Mouse (Mus musculus): ENCODE data around the gene Slc31a2. TPM values are rescaled to one million over a fixed set of nuclear protein-coding genes. Genes with fewer than 3 reads are reported as not detected.

The Slc31a2 gene
- 16.7 and 16.9 TPM in 2 replicates for polyA plus RNA-seq (2016; fragmentation: Nextera tagmentation; extraction: Ambion mirVana)

GRCm38 (mm10) chr4:62262276-62262675 lies at the start of gene Slc31a2:
Slc31a2 (plus strand) TSS chr4:62262562.
- Histone ChIP-seq H3K27me3 (replicated peaks) (no peaks in the 10 kb centered on the region), H3K4me2 (no peak within 1 kb of the TSS), H3K9me3 (replicated peaks) (no peaks in the 10 kb centered on the region), H3K27ac (ENCODE audit: poor library complexity, severe bottlenecking) (no peak within 1 kb of the TSS), H3K4me3 (no peak within 1 kb of the TSS), H3K4me1 (replicated peaks) (peaks cover 6% of the 10 kb centered on the region), H3K9ac (no peak within 1 kb of the TSS), H3K36me3 (no peaks in the 10 kb centered on the region)
- ATAC-seq (ENCODE audit: insufficient number of reproducible peaks, low FRiP score), result no peak
- WGBS, result 34% methylated on average over 2 of the region's 2 CpGs

GRCm38 (mm10) chr4:62213490-62213889 lies 48.9 kb upstream of the Slc31a2 start:
- H3K4me2 ChIP-seq, result no peak overlapping the region
- 74% methylated on average over 2 of the region's 2 CpGs for WGBS
- no peak overlapping the region for H3K27ac ChIP-seq (ENCODE audit: poor library complexity, severe bottlenecking)
- peaks cover 13% of the 10 kb centered on the region for H3K4me1 ChIP-seq (replicated peaks)
- no peak for ATAC-seq (ENCODE audit: insufficient number of reproducible peaks, low FRiP score)
- no peak overlapping the region for H3K4me3 ChIP-seq
- H3K27me3 ChIP-seq (replicated peaks), result no peaks in the 10 kb centered on the region
- no peaks in the 10 kb centered on the region for H3K9me3 ChIP-seq (replicated peaks)
- H3K9ac ChIP-seq, result no peak overlapping the region
- no peaks in the 10 kb centered on the region for H3K36me3 ChIP-seq

GRCm38 (mm10) chr4:62228391-62228790 lies 34.0 kb upstream of the Slc31a2 start:
- no peaks in the 10 kb centered on the region for H3K9me3 ChIP-seq (replicated peaks)
- H3K27ac ChIP-seq (ENCODE audit: poor library complexity, severe bottlenecking), result no peak overlapping the region
- no peaks in the 10 kb centered on the region for H3K4me1 ChIP-seq (replicated peaks)
- H3K9ac ChIP-seq, result no peak overlapping the region
- H3K27me3 ChIP-seq (replicated peaks), result no peaks in the 10 kb centered on the region
- H3K36me3 ChIP-seq, result no peaks in the 10 kb centered on the region
- H3K4me2 ChIP-seq, result no peak overlapping the region
- H3K4me3 ChIP-seq, result no peak overlapping the region
- 40% methylated on average over 10 of the region's 10 CpGs for WGBS
- no peak for ATAC-seq (ENCODE audit: insufficient number of reproducible peaks, low FRiP score)

GRCm38 (mm10) chr4:62229448-62229847 lies 32.9 kb upstream of the Slc31a2 start:
- ATAC-seq (ENCODE audit: insufficient number of reproducible peaks, low FRiP score), result no peak
- Histone ChIP-seq H3K9ac (no peak overlapping the region), H3K9me3 (replicated peaks) (no peaks in the 10 kb centered on the region), H3K4me1 (replicated peaks) (no peaks in the 10 kb centered on the region), H3K4me2 (no peak overlapping the region), H3K27ac (ENCODE audit: poor library complexity, severe bottlenecking) (no peak overlapping the region), H3K27me3 (replicated peaks) (no peaks in the 10 kb centered on the region), H3K4me3 (no peak overlapping the region), H3K36me3 (no peaks in the 10 kb centered on the region)
- 86% methylated on average over 7 of the region's 7 CpGs for WGBS

- Histone ChIP-seq H3K27ac (ENCODE audit: poor library complexity, severe bottlenecking) (no peak overlapping the region), H3K36me3 (no peaks in the 10 kb centered on the region), H3K4me3 (no peak overlapping the region), H3K9ac (no peak overlapping the region), H3K9me3 (replicated peaks) (no peaks in the 10 kb centered on the region), H3K4me2 (no peak overlapping the region), H3K27me3 (replicated peaks) (no peaks in the 10 kb centered on the region), H3K4me1 (replicated peaks) (no peaks in the 10 kb centered on the region)
- no peak for ATAC-seq (ENCODE audit: insufficient number of reproducible peaks, low FRiP score)
- 60% methylated on average over 1 of the region's 1 CpGs for WGBS
Measured at GRCm38 (mm10) chr4:62230153-62230552, 32.2 kb upstream of the Slc31a2 start.

GRCm38 (mm10) chr4:62230769-62231168 lies 31.6 kb upstream of the Slc31a2 start, which contains the start of gene Zfp37:
Zfp37 (minus strand) TSS chr4:62231047.
- no peaks in the 10 kb centered on the region for H3K27me3 ChIP-seq (replicated peaks)
- H3K4me2 ChIP-seq, result no peak within 1 kb of the TSS
- H3K4me1 ChIP-seq (replicated peaks), result no peaks in the 10 kb centered on the region
- WGBS, result 69% methylated on average over 13 of the region's 13 CpGs
- no peak within 1 kb of the TSS for H3K4me3 ChIP-seq
- no peak within 1 kb of the TSS for H3K27ac ChIP-seq (ENCODE audit: poor library complexity, severe bottlenecking)
- ATAC-seq (ENCODE audit: insufficient number of reproducible peaks, low FRiP score), result no peak
- H3K9ac ChIP-seq, result no peak within 1 kb of the TSS
- H3K9me3 ChIP-seq (replicated peaks), result no peaks in the 10 kb centered on the region
- H3K36me3 ChIP-seq, result no peaks in the 10 kb centered on the region

GRCm38 (mm10) chr4:62240586-62240985 lies 21.8 kb upstream of the Slc31a2 start:
- Histone ChIP-seq H3K9ac (no peak overlapping the region), H3K27me3 (replicated peaks) (no peaks in the 10 kb centered on the region), H3K36me3 (no peaks in the 10 kb centered on the region), H3K27ac (ENCODE audit: poor library complexity, severe bottlenecking) (no peak overlapping the region), H3K4me1 (replicated peaks) (no peaks in the 10 kb centered on the region), H3K4me3 (no peak overlapping the region), H3K4me2 (no peak overlapping the region), H3K9me3 (replicated peaks) (peaks cover 15% of the 10 kb centered on the region)
- ATAC-seq (ENCODE audit: insufficient number of reproducible peaks, low FRiP score), result no peak
- 67% methylated on average over 6 of the region's 6 CpGs for WGBS

- no peak for ATAC-seq (ENCODE audit: insufficient number of reproducible peaks, low FRiP score)
- Histone ChIP-seq H3K27me3 (replicated peaks) (no peaks in the 10 kb centered on the region), H3K9ac (no peak overlapping the region), H3K4me3 (no peak overlapping the region), H3K4me2 (no peak overlapping the region), H3K4me1 (replicated peaks) (no peaks in the 10 kb centered on the region), H3K27ac (ENCODE audit: poor library complexity, severe bottlenecking) (no peak overlapping the region), H3K9me3 (replicated peaks) (no peaks in the 10 kb centered on the region), H3K36me3 (no peaks in the 10 kb centered on the region)
- WGBS, result 31% methylated on average over 4 of the region's 4 CpGs
Measured at GRCm38 (mm10) chr4:62248328-62248727, 14.0 kb upstream of the Slc31a2 start.

- WGBS, result 37% methylated on average over 3 of the region's 3 CpGs
- no peak overlapping the region for H3K4me2 ChIP-seq
- H3K9me3 ChIP-seq (replicated peaks), result no peaks in the 10 kb centered on the region
- no peak overlapping the region for H3K27ac ChIP-seq (ENCODE audit: poor library complexity, severe bottlenecking)
- no peak for ATAC-seq (ENCODE audit: insufficient number of reproducible peaks, low FRiP score)
- no peaks in the 10 kb centered on the region for H3K36me3 ChIP-seq
- no peaks in the 10 kb centered on the region for H3K4me1 ChIP-seq (replicated peaks)
- H3K4me3 ChIP-seq, result no peak overlapping the region
- H3K27me3 ChIP-seq (replicated peaks), result no peaks in the 10 kb centered on the region
- H3K9ac ChIP-seq, result no peak overlapping the region
Measured at GRCm38 (mm10) chr4:62250896-62251544, 11.3 kb upstream of the Slc31a2 start.

- H3K9ac ChIP-seq, result no peak overlapping the region
- ATAC-seq (ENCODE audit: insufficient number of reproducible peaks, low FRiP score), result no peak
- no peaks in the 10 kb centered on the region for H3K27me3 ChIP-seq (replicated peaks)
- WGBS, result 85% methylated on average over 4 of the region's 4 CpGs
- no peak overlapping the region for H3K27ac ChIP-seq (ENCODE audit: poor library complexity, severe bottlenecking)
- H3K4me1 ChIP-seq (replicated peaks), result no peaks in the 10 kb centered on the region
- no peaks in the 10 kb centered on the region for H3K36me3 ChIP-seq
- H3K4me3 ChIP-seq, result no peak overlapping the region
- H3K9me3 ChIP-seq (replicated peaks), result no peaks in the 10 kb centered on the region
- H3K4me2 ChIP-seq, result no peak overlapping the region
Measured at GRCm38 (mm10) chr4:62251776-62252175, 10.6 kb upstream of the Slc31a2 start.

- Histone ChIP-seq H3K27me3 (replicated peaks) (no peaks in the 10 kb centered on the region), H3K4me1 (replicated peaks) (no peaks in the 10 kb centered on the region), H3K4me2 (no peak overlapping the region), H3K27ac (ENCODE audit: poor library complexity, severe bottlenecking) (no peak overlapping the region), H3K9ac (no peak overlapping the region), H3K9me3 (replicated peaks) (no peaks in the 10 kb centered on the region), H3K36me3 (no peaks in the 10 kb centered on the region), H3K4me3 (no peak overlapping the region)
- 52% methylated on average over 8 of the region's 8 CpGs for WGBS
- ATAC-seq (ENCODE audit: insufficient number of reproducible peaks, low FRiP score), result no peak
Measured at GRCm38 (mm10) chr4:62254551-62254950, 7.8 kb upstream of the Slc31a2 start.

GRCm38 (mm10) chr4:62256931-62257330 lies 5.4 kb upstream of the Slc31a2 start:
- 25% methylated on average over 8 of the region's 8 CpGs for WGBS
- Histone ChIP-seq H3K9me3 (replicated peaks) (no peaks in the 10 kb centered on the region), H3K36me3 (no peaks in the 10 kb centered on the region), H3K27ac (ENCODE audit: poor library complexity, severe bottlenecking) (no peak overlapping the region), H3K4me2 (no peak overlapping the region), H3K9ac (no peak overlapping the region), H3K4me3 (no peak overlapping the region), H3K4me1 (replicated peaks) (no peaks in the 10 kb centered on the region), H3K27me3 (replicated peaks) (no peaks in the 10 kb centered on the region)
- ATAC-seq (ENCODE audit: insufficient number of reproducible peaks, low FRiP score), result no peak
